Mouse (Mus musculus): ENCODE data around the gene Gm3173. TPM values are rescaled to one million over a fixed set of nuclear protein-coding genes. Genes with fewer than 3 reads are reported as not detected.
"Not testable (repeated sequence)": the region's sequence is repeated elsewhere in the genome, so short reads cannot be mapped to it uniquely, and the experiment has no call there.

The Gm3173 gene
- not detected in 2 replicates for polyA plus RNA-seq (2014; fragmentation: Nextera tagmentation; extraction: Ambion mirVana)

GRCm38 (mm10) chr14:4430692-4431091, at the start of gene Gm3173:
Gene Gm3173 (plus strand): TSS chr14:4430992.
- not testable (repeated sequence) for DNase-seq; H3K36me3 ChIP-seq (ENCODE audit: insufficient read depth); H3K9ac ChIP-seq; H3K9me3 ChIP-seq (ENCODE audit: low read depth, low read length); H3K4me1 ChIP-seq (ENCODE audit: insufficient read depth); H3K4me2 ChIP-seq; H3K27me3 ChIP-seq (ENCODE audit: insufficient read depth, low read length); H3K27ac ChIP-seq (ENCODE audit: low read depth); H3K4me3 ChIP-seq (ENCODE audit: low read depth, low read length); ATAC-seq (ENCODE audit: insufficient read depth)

DNA sequence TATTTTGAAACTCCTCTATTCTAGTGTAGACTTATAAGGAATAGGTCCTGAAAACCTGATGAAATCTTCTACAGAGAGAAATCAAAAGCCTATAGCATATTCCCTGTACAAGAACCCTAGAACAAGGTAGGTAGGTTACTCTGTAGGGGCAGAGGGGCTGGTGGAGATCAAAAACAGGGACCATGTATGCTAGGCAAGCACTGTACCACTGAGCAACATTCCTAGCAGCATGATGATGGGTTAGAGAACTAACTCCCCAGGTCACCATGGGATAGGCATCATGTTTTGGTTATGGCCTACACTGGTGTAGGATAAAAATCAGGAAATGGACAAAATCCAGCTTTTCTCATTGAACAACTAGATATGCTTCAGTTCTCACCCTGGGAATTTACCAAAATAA, 45.2 kb upstream of the Gm3173 start:
- not testable (repeated sequence) for H3K27me3 ChIP-seq (ENCODE audit: insufficient read depth, low read length); H3K4me3 ChIP-seq (ENCODE audit: low read depth, low read length); H3K4me2 ChIP-seq; H3K27ac ChIP-seq (ENCODE audit: low read depth); H3K4me1 ChIP-seq (ENCODE audit: insufficient read depth); H3K9ac ChIP-seq; DNase-seq; H3K36me3 ChIP-seq (ENCODE audit: insufficient read depth); H3K9me3 ChIP-seq (ENCODE audit: low read depth, low read length); ATAC-seq (ENCODE audit: insufficient read depth)

DNA sequence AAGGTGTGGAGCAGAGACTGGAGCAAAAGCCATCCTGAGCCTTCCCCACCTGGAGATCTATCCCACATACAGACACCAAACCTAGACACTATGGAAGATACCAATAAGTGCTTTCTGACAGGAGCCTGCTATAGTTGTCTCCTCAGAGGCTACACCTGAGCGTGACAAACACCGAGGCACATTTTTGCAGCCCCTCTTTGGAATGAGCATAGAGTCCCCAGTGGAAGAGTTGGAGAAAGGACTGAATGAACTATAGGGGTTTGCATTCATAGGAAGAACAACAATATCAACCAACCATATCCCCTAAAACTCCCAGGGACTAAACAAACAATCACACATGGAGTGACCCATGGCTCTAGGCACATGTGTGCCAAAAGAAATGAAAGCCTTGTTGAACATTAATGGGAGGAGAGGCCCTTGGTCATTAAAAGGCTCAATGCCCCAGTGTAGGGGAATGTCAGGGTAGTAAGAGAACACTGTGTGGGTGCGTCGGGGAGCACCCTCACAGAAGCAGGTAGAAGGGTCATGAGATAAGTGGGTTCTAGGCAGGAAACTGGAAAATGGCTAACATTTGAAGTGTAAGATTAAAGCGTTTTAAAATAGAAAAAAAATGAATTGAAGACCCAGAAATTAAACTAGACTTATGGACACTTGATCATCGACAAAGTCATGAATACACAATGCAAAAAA, 37.8 kb upstream of the Gm3173 start:
- H3K27me3 ChIP-seq (ENCODE audit: insufficient read depth, low read length); DNase-seq; H3K4me3 ChIP-seq (ENCODE audit: low read depth, low read length); H3K4me2 ChIP-seq; H3K27ac ChIP-seq (ENCODE audit: low read depth); ATAC-seq (ENCODE audit: insufficient read depth); H3K4me1 ChIP-seq (ENCODE audit: insufficient read depth); H3K9ac ChIP-seq; H3K36me3 ChIP-seq (ENCODE audit: insufficient read depth); H3K9me3 ChIP-seq (ENCODE audit: low read depth, low read length): not testable (repeated sequence)
- WGBS, result 86% methylated on average over 2 of the region's 6 CpGs

- WGBS, result 79% methylated on average over 2 of the region's 3 CpGs
Measured at GRCm38 (mm10) chr14:4397226-4397625, 33.6 kb upstream of the Gm3173 start, which contains the start of gene Gm3159. Gene Gm3159 (plus strand): TSS chr14:4397526.

GRCm38 (mm10) chr14:4398624-4399023, 32.2 kb upstream of the Gm3173 start:
- H3K9me3 ChIP-seq (ENCODE audit: low read depth, low read length); H3K4me3 ChIP-seq (ENCODE audit: low read depth, low read length); H3K27ac ChIP-seq (ENCODE audit: low read depth); H3K36me3 ChIP-seq (ENCODE audit: insufficient read depth); ATAC-seq (ENCODE audit: insufficient read depth); DNase-seq; H3K27me3 ChIP-seq (ENCODE audit: insufficient read depth, low read length); H3K4me2 ChIP-seq; H3K4me1 ChIP-seq (ENCODE audit: insufficient read depth); H3K9ac ChIP-seq: not testable (repeated sequence)

More at GRCm38 (mm10) chr14:4397226-4397625, 33.6 kb upstream of the Gm3173 start, which contains the start of gene Gm3159:
- not testable (repeated sequence) for ATAC-seq (ENCODE audit: insufficient read depth); H3K4me3 ChIP-seq (ENCODE audit: low read depth, low read length); H3K9me3 ChIP-seq (ENCODE audit: low read depth, low read length); H3K36me3 ChIP-seq (ENCODE audit: insufficient read depth); H3K4me2 ChIP-seq; H3K27ac ChIP-seq (ENCODE audit: low read depth); H3K9ac ChIP-seq; H3K27me3 ChIP-seq (ENCODE audit: insufficient read depth, low read length); DNase-seq; H3K4me1 ChIP-seq (ENCODE audit: insufficient read depth)

DNA sequence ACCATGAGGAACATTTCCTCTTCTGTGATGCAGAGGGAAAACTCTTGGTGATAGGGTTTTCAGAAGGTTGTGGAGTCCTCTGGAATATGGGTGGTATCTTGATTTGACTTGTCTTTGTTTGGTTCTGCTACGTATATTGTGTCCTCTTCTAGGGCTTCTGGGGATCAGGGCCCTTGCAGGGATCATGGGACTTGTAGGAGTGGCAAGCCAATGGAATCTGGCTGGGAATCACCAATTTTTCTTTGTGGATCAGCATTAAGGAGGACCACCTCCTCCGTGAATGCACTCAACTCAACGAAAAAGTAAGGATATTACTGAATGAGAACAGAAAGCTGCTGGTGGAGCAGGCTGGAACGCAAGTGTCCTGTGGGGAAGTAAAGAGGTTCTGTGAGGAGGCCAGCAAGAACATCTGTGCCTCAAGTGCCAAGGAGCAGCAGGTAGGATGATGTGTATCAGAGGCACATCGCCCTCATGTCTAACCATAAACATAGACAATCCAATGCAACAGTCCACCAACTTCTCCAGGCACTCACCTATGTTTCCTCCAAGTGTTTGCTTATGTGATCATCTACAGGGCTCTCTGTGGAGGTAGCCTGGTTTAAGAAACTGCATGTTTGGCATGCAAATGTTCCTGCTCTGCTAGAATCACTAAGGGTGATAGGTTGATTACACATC, 30.5 kb upstream of the Gm3173 start:
- not testable (repeated sequence) for ATAC-seq (ENCODE audit: insufficient read depth); DNase-seq; H3K36me3 ChIP-seq (ENCODE audit: insufficient read depth); H3K4me3 ChIP-seq (ENCODE audit: low read depth, low read length); H3K9ac ChIP-seq; H3K27ac ChIP-seq (ENCODE audit: low read depth); H3K9me3 ChIP-seq (ENCODE audit: low read depth, low read length); H3K27me3 ChIP-seq (ENCODE audit: insufficient read depth, low read length); H3K4me1 ChIP-seq (ENCODE audit: insufficient read depth); H3K4me2 ChIP-seq
- WGBS, result 85% methylated on average over 5 of the region's 5 CpGs

DNA sequence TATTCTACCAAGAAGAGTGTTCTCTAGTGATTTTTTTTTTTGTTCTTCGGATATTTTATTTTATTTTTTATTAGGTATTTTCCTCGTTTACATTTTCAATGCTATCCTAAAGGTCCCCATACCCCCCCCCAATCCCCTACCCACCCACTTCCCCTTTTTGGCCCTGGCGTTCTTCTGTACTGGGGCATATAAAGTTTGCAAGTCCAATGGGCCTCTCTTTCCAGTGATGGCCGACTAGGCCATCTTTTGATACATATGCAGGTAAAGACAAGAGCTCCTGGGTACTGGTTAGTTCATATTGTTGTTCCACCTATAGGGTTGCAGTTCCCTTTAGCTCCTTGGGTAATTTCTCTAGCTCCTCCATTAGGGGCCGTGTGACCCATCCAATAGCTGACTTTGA, 29.5 kb upstream of the Gm3173 start:
- not testable (repeated sequence) for H3K27me3 ChIP-seq (ENCODE audit: insufficient read depth, low read length); ATAC-seq (ENCODE audit: insufficient read depth); H3K4me2 ChIP-seq; H3K36me3 ChIP-seq (ENCODE audit: insufficient read depth); H3K27ac ChIP-seq (ENCODE audit: low read depth); H3K9me3 ChIP-seq (ENCODE audit: low read depth, low read length); H3K4me1 ChIP-seq (ENCODE audit: insufficient read depth); H3K9ac ChIP-seq; H3K4me3 ChIP-seq (ENCODE audit: low read depth, low read length); DNase-seq
- 67% methylated on average over 4 of the region's 5 CpGs for WGBS

GRCm38 (mm10) chr14:4403840-4404239, 27.0 kb upstream of the Gm3173 start:
- ATAC-seq (ENCODE audit: insufficient read depth), result not testable (repeated sequence)

DNA sequence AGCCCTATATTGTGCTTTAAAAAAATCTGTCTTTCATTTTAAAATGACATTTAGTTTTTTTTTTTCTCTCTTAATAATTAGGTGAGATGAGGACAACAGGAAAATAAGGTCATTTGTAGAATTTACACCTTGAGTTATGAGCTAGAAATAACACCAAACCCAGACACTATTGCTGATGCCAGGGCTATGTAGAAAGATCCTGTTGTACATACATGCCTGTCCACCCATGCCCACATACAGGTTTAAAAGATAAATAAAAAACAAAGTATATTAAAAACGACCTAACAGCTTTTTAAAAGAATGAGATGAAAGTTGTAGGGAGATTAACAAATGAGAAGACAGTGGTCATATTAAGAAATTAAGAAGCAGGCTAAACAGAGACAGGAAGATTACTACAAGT, 20.9 kb upstream of the Gm3173 start:
- H3K9ac ChIP-seq; H3K27ac ChIP-seq (ENCODE audit: low read depth); H3K4me2 ChIP-seq; H3K9me3 ChIP-seq (ENCODE audit: low read depth, low read length); H3K4me1 ChIP-seq (ENCODE audit: insufficient read depth); ATAC-seq (ENCODE audit: insufficient read depth); H3K4me3 ChIP-seq (ENCODE audit: low read depth, low read length); DNase-seq; H3K27me3 ChIP-seq (ENCODE audit: insufficient read depth, low read length); H3K36me3 ChIP-seq (ENCODE audit: insufficient read depth): not testable (repeated sequence)
- 40% methylated on average over 1 of the region's 1 CpGs for WGBS

More at GRCm38 (mm10) chr14:4403840-4404239, 27.0 kb upstream of the Gm3173 start:
- H3K4me1 ChIP-seq (ENCODE audit: insufficient read depth); H3K27me3 ChIP-seq (ENCODE audit: insufficient read depth, low read length); H3K9me3 ChIP-seq (ENCODE audit: low read depth, low read length); H3K9ac ChIP-seq; H3K4me3 ChIP-seq (ENCODE audit: low read depth, low read length); H3K4me2 ChIP-seq; DNase-seq; H3K36me3 ChIP-seq (ENCODE audit: insufficient read depth); H3K27ac ChIP-seq (ENCODE audit: low read depth): not testable (repeated sequence)

Measured in lung, embryonic 14.5 days (tissue).